Mouse (Mus musculus) liver, postnatal 0 days (tissue): ENCODE results near the gene Wdtc1. TPM values are rescaled to one million over a fixed set of nuclear protein-coding genes. Genes with fewer than 3 reads are reported as not detected.

Source experiments
- ATAC-seq: fragments of 200-750 bp; cut with Nextera tagmentation; 2 replicates; pipeline ENCODE4 v1.8.0; 2017; ENCODE audit warnings: mild to moderate bottlenecking, moderate library complexity
- DNase-seq: peaks from one replicate; pipeline ENCODE4 v3.0.0-alpha.2; 2016
- H3K27ac ChIP-seq: fragments of 300-500 bp; sonication (generic); 2 replicates; pipeline ENCODE4 v1.5.1; 2014; ENCODE audit warnings: antibody characterized with exemption, moderate library complexity, mild to moderate bottlenecking, low read depth
- H3K27me3 ChIP-seq: fragments of 300-500 bp; sonication (generic); 2 replicates; pipeline ENCODE4 v1.6.1; 2014; ENCODE audit warnings: low read length, control low read depth, mixed read lengths; ENCODE audit not compliant: insufficient read depth
- H3K36me3 ChIP-seq: fragments of 300-500 bp; sonication (generic); replicated peaks from 2 replicates; pipeline ENCODE4 v1.6.1; 2014; ENCODE audit warnings: mild to moderate bottlenecking, control low read depth, low read length, moderate library complexity, mixed read lengths; ENCODE audit not compliant: insufficient read depth
- H3K4me1 ChIP-seq: fragments of 300-500 bp; sonication (generic); 2 replicates; pipeline ENCODE4 v1.6.1; 2014; ENCODE audit warnings: antibody characterized with exemption, mild to moderate bottlenecking, control low read depth; ENCODE audit not compliant: insufficient read depth
- H3K4me2 ChIP-seq: fragments of 300-500 bp; sonication (generic); 2 replicates; pipeline ENCODE4 v1.6.1; 2014; ENCODE audit warnings: low read depth, mild to moderate bottlenecking, low read length, moderate library complexity, mixed read lengths
- H3K4me3 ChIP-seq: fragments of 300-500 bp; sonication (generic); 2 replicates; pipeline ENCODE4 v1.5.1; 2014; ENCODE audit warnings: low read depth, low read length
- H3K9ac ChIP-seq: fragments of 300-500 bp; sonication (generic); replicated peaks from 2 replicates; pipeline ENCODE4 v1.6.1; 2014; ENCODE audit warnings: mild to moderate bottlenecking, moderate library complexity
- H3K9me3 ChIP-seq: fragments of 300-500 bp; sonication (generic); 2 replicates; pipeline ENCODE4 v1.6.1; 2016; ENCODE audit warnings: mild to moderate bottlenecking, control low read depth, low read length, mixed read lengths
- CTCF ChIP-seq: sonication (generic); IDR thresholded peaks from 2 replicates; pipeline ENCODE4 v1.5.1; 2016; ENCODE audit warnings: antibody characterized with exemption, low read depth
- EP300 ChIP-seq: IDR thresholded peaks from 2 replicates; pipeline ENCODE4 v1.6.1; 2016; ENCODE audit warnings: antibody characterized with exemption, low read depth, mild to moderate bottlenecking
- WGBS: fragments of 180-500 bp; shearing (Covaris S2); extraction: QIAGEN DNeasy Blood & Tissue Kit; methylation state at CpG from one replicate; pipeline ENCODE4 v1.1.7; 2014; ENCODE audit not compliant: insufficient replicate concordance; 5-methylcytosine and 5-hydroxymethylcytosine counted together
- polyA plus RNA-seq: library from polyadenylated mRNA; unstranded; fragments of >200 nt; fragmentation: Nextera tagmentation; extraction: Ambion mirVana; gene quantifications from 2 replicates; pipeline ENCODE4 v1.2.1, GENCODE M21; 2015

The Wdtc1 gene
- polyA plus RNA-seq, 1 experiment from 2014 or later: 5.3 TPM

- WGBS: 43% methylated on average over 29 of the region's 31 CpGs
- no peak for ATAC-seq
- no peak overlapping the region for H3K27ac ChIP-seq
- H3K9ac ChIP-seq: no peak overlapping the region
- peak overlapping the region; percentile 18; the same call in 1 of the 2 replicates for H3K4me2 ChIP-seq
- peaks cover 26% of the 10 kb centered on the region for H3K27me3 ChIP-seq
- no peaks in the 10 kb centered on the region for H3K9me3 ChIP-seq
- TF ChIP-seq EP300 (no peak), CTCF (no peak)
- H3K36me3 ChIP-seq: peaks cover 19% of the 10 kb centered on the region
- no peak for DNase-seq
- H3K4me3 ChIP-seq: no peak overlapping the region
- peaks cover 20% of the 10 kb centered on the region for H3K4me1 ChIP-seq
Observed at GRCm38 (mm10) chr4:133251214-133251613, 102.1 kb downstream of the Wdtc1 start.

GRCm38 (mm10) chr4:133250609-133251008 lies 102.7 kb downstream of the Wdtc1 start:
- 13% methylated on average over 22 of the region's 22 CpGs for WGBS
- peaks cover 31% of the 10 kb centered on the region for H3K27me3 ChIP-seq

GRCm38 (mm10) chr4:133247806-133248449 lies 105.4 kb downstream of the Wdtc1 start:
- H3K4me1 ChIP-seq: peaks cover 24% of the 10 kb centered on the region
- peak; percentile 89 for ATAC-seq
- WGBS: 52% methylated on average over 13 of the region's 13 CpGs
- H3K9ac ChIP-seq: no peak overlapping the region
- peaks cover 24% of the 10 kb centered on the region for H3K36me3 ChIP-seq
- peak overlapping the region; percentile 65 for H3K4me2 ChIP-seq
- peak overlapping the region; percentile 66 for H3K27ac ChIP-seq
- H3K4me3 ChIP-seq: no peak overlapping the region
- peaks cover 31% of the 10 kb centered on the region for H3K27me3 ChIP-seq
- H3K9me3 ChIP-seq: no peaks in the 10 kb centered on the region
- DNase-seq: peak; percentile 65
- TF ChIP-seq EP300 (peak; percentile 86), CTCF (no peak)

More at GRCm38 (mm10) chr4:133250609-133251008, 102.7 kb downstream of the Wdtc1 start:
- H3K4me2 ChIP-seq: peak overlapping the region; percentile 36; the same call in 1 of the 2 replicates
- no peak for TF ChIP-seq EP300
- peak; percentile 92 for TF ChIP-seq CTCF
- DNase-seq (peak; percentile 92), ATAC-seq (peak; percentile 22; the same call in 1 of the 2 replicates)
- H3K4me1 ChIP-seq: peaks cover 20% of the 10 kb centered on the region
- H3K9me3 ChIP-seq: no peaks in the 10 kb centered on the region
- H3K27ac ChIP-seq: no peak overlapping the region
- peaks cover 24% of the 10 kb centered on the region for H3K36me3 ChIP-seq
- H3K9ac ChIP-seq: no peak overlapping the region
- no peak overlapping the region for H3K4me3 ChIP-seq

GRCm38 (mm10) chr4:133247072-133247471 lies 106.2 kb downstream of the Wdtc1 start:
- peak overlapping the region; percentile 65 for H3K4me2 ChIP-seq
- H3K27me3 ChIP-seq: peaks cover 31% of the 10 kb centered on the region
- no peaks in the 10 kb centered on the region for H3K9me3 ChIP-seq
- 58% methylated on average over 15 of the region's 15 CpGs for WGBS
- peaks cover 32% of the 10 kb centered on the region for H3K4me1 ChIP-seq
- TF ChIP-seq EP300: no peak
- TF ChIP-seq CTCF: no peak
- DNase-seq (no peak), ATAC-seq (no peak)
- H3K9ac ChIP-seq: no peak overlapping the region
- H3K36me3 ChIP-seq: peaks cover 23% of the 10 kb centered on the region
- H3K27ac ChIP-seq: peak overlapping the region; percentile 66; the same call in 1 of the 2 replicates
- H3K4me3 ChIP-seq: no peak overlapping the region

GRCm38 (mm10) chr4:133244289-133244688 lies 109.0 kb downstream of the Wdtc1 start:
- H3K9me3 ChIP-seq: no peaks in the 10 kb centered on the region
- no peak overlapping the region for H3K4me3 ChIP-seq
- H3K9ac ChIP-seq: no peak overlapping the region
- TF ChIP-seq CTCF: no peak
- TF ChIP-seq EP300: peak; percentile 63; the same call in 1 of the 2 replicates
- DNase-seq: no peak
- WGBS: 26% methylated on average over 1 of the region's 1 CpGs
- peaks cover 16% of the 10 kb centered on the region for H3K36me3 ChIP-seq
- H3K27me3 ChIP-seq: peaks cover 15% of the 10 kb centered on the region
- no peak overlapping the region for H3K4me2 ChIP-seq
- ATAC-seq: no peak
- peaks cover 40% of the 10 kb centered on the region for H3K4me1 ChIP-seq
- no peak overlapping the region for H3K27ac ChIP-seq

GRCm38 (mm10) chr4:133243538-133243937 lies 109.7 kb downstream of the Wdtc1 start:
- H3K4me1 ChIP-seq: peaks cover 46% of the 10 kb centered on the region
- TF ChIP-seq EP300 (no peak), CTCF (no peak)

More at GRCm38 (mm10) chr4:133243538-133243937, 109.7 kb downstream of the Wdtc1 start:
- Histone ChIP-seq H3K4me3 (no peak overlapping the region), H3K27me3 (peaks cover 15% of the 10 kb centered on the region), H3K4me2 (no peak overlapping the region), H3K27ac (no peak overlapping the region), H3K9me3 (no peaks in the 10 kb centered on the region), H3K9ac (no peak overlapping the region), H3K36me3 (peaks cover 16% of the 10 kb centered on the region)
- 75% methylated on average over 13 of the region's 13 CpGs for WGBS
- DNase-seq (no peak), ATAC-seq (no peak)
